Mouse (Mus musculus) cortical plate, adult 2 months (tissue): ENCODE results near the gene Hist1h2bg.

Experiments used
- CTCF ChIP-seq: fragments of 200-500 bp; IDR thresholded peaks from 2 replicates; pipeline ENCODE4 v1.5.1; 2011; ENCODE audit warnings: mild to moderate bottlenecking, control low read depth, low read length; ENCODE audit not compliant: insufficient read depth; ENCODE audit errors: extremely low read depth
- POLR2A ChIP-seq: fragments of 200-500 bp; IDR thresholded peaks from 2 replicates; pipeline ENCODE4 v1.6.1; 2011; ENCODE audit warnings: mild to moderate bottlenecking, low read length, control low read depth; ENCODE audit not compliant: insufficient read depth; ENCODE audit errors: extremely low read depth

DNA sequence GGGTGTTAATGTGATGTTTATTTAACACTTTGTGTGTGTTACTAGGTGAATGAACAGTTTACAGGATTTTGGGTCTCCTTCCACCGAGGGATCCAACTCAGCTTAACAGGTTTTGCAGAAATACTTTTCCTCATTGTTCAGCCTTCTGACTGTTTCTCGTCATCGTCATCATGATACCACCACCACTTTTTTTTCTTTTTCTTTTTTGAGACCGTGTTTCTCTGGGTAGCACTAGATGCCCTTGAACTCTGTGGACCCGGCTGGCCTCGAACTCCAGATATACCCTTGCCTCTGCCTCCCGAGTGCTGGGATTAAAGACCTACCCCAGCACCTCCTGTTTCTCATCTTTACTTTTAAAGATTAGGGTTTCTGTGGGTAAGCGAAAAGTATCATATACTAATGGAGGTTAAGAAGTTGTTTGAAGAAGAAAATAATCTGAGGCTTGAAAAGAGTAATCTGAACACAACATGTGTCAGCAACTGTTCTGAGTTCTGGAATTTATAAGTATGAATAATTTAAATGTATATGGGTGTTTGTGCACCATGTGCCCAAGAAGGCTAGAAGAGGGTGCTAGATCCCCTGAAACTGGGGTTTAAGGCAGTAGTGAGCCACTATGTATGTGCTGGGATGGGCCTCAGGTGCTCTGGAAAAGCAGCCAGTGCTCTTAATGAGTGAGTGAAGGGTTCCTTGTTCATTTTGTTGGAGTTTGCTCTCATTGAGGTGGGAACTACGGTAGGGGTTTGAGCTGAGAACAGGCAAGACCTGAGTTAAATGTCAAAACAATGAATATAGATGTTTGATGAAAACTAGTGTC lies 38.7 kb upstream of the Hist1h2bg start:
- TF ChIP-seq POLR2A, result no peak
- TF ChIP-seq CTCF, result no peak
